Mouse (Mus musculus) intestine, embryonic 15.5 days (tissue): ENCODE measurements around the gene St3gal3. TPM values are rescaled to one million over a fixed set of nuclear protein-coding genes. Genes with fewer than 3 reads are reported as not detected.

ENCODE experiments used
- ATAC-seq: fragments of 200-750 bp; cut with Nextera tagmentation; 2 replicates; pipeline ENCODE4 v1.8.0; 2017; ENCODE audit warnings: moderate TSS enrichment, moderate library complexity
- H3K27ac ChIP-seq: fragments of 300-500 bp; sonication (generic); 2 replicates; pipeline ENCODE4 v1.5.1; 2015; ENCODE audit warnings: mild to moderate bottlenecking, inconsistent platforms
- H3K27me3 ChIP-seq: fragments of 300-500 bp; sonication (generic); replicated peaks from 2 replicates; pipeline ENCODE4 v1.6.1; 2015; ENCODE audit warnings: inconsistent platforms
- H3K36me3 ChIP-seq: fragments of 300-500 bp; sonication (generic); 2 replicates; pipeline ENCODE4 v1.6.1; 2015; ENCODE audit warnings: inconsistent platforms
- H3K4me1 ChIP-seq: fragments of 300-500 bp; sonication (generic); replicated peaks from 2 replicates; pipeline ENCODE4 v1.6.1; 2015; ENCODE audit warnings: inconsistent platforms
- H3K4me2 ChIP-seq: fragments of 300-500 bp; sonication (generic); replicated peaks from 2 replicates; pipeline ENCODE4 v1.6.1; 2015; ENCODE audit warnings: mild to moderate bottlenecking, inconsistent platforms
- H3K4me3 ChIP-seq: fragments of 300-500 bp; sonication (generic); replicated peaks from 2 replicates; pipeline ENCODE4 v1.5.1; 2015; ENCODE audit warnings: inconsistent platforms
- H3K9ac ChIP-seq: fragments of 300-500 bp; sonication (generic); 2 replicates; pipeline ENCODE4 v1.6.1; 2015; ENCODE audit warnings: inconsistent platforms
- H3K9me3 ChIP-seq: fragments of 300-500 bp; sonication (generic); 2 replicates; pipeline ENCODE4 v1.6.1; 2016; ENCODE audit warnings: inconsistent platforms
- WGBS: fragments of 180-500 bp; shearing (Covaris S2); methylation state at CpG from one replicate; pipeline ENCODE4 v1.1.7; 2015; 5-methylcytosine and 5-hydroxymethylcytosine counted together
- polyA plus RNA-seq: library from polyadenylated mRNA; unstranded; fragments of >200 nt; fragmentation: Nextera tagmentation; extraction: Ambion mirVana; gene quantifications from 2 replicates; pipeline ENCODE4 v1.2.1, GENCODE M21; 2015

Gene St3gal3
- polyA plus RNA-seq, 1 experiment from 2014 or later: 8.2 TPM

- Histone ChIP-seq H3K9me3 (no peaks in the 10 kb centered on the region), H3K27ac (no peak overlapping the region), H3K4me2 (no peak overlapping the region), H3K4me3 (no peak overlapping the region), H3K36me3 (no peaks in the 10 kb centered on the region), H3K27me3 (no peaks in the 10 kb centered on the region), H3K4me1 (peaks cover 11% of the 10 kb centered on the region), H3K9ac (no peak overlapping the region)
- 56% methylated on average over 1 of the region's 1 CpGs for WGBS
- ATAC-seq: no peak
These were observed 96.7 kb downstream of the St3gal3 start for GRCm38 (mm10) chr4:118038023-118038422.

- Histone ChIP-seq H3K4me3 (no peak overlapping the region), H3K4me2 (no peak overlapping the region), H3K36me3 (no peaks in the 10 kb centered on the region), H3K27ac (peak overlapping the region; percentile 32), H3K4me1 (peaks cover 11% of the 10 kb centered on the region), H3K9me3 (no peaks in the 10 kb centered on the region), H3K27me3 (no peaks in the 10 kb centered on the region), H3K9ac (no peak overlapping the region)
- 53% methylated on average over 5 of the region's 5 CpGs for WGBS
- peak; percentile 56; the same call in 1 of the 2 replicates for ATAC-seq
These were observed 97.3 kb downstream of the St3gal3 start for GRCm38 (mm10) chr4:118037406-118037805.

- Histone ChIP-seq H3K36me3 (no peaks in the 10 kb centered on the region), H3K4me1 (peaks cover 13% of the 10 kb centered on the region), H3K4me3 (no peak overlapping the region), H3K9me3 (no peaks in the 10 kb centered on the region), H3K4me2 (no peak overlapping the region), H3K9ac (no peak overlapping the region), H3K27ac (no peak overlapping the region), H3K27me3 (no peaks in the 10 kb centered on the region)
- no peak for ATAC-seq
- 94% methylated on average over 4 of the region's 4 CpGs for WGBS
These were observed 98.2 kb downstream of the St3gal3 start for GRCm38 (mm10) chr4:118036531-118036930.

DNA sequence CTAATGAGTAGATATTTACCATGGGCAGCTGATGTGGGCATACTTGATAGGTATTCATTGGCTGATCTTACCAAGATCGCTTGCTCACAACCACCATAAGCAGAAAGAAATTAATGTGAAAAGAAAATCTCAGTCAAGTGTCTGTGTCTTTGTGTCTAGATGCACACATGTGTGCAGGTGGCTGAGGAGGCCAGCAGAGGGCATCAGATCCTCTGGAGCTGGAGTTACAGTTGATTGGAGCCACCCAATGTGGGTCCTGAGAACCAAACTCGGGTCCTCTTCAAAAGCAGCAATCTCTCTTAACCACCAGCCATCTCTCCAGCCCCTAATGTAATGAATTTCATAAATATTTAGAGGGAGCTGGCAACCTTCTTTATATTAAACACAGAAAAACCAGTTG is 99.6 kb downstream of the St3gal3 start:
- Histone ChIP-seq H3K36me3 (no peaks in the 10 kb centered on the region), H3K9me3 (no peaks in the 10 kb centered on the region), H3K4me2 (no peak overlapping the region), H3K27me3 (no peaks in the 10 kb centered on the region), H3K4me3 (no peak overlapping the region), H3K9ac (no peak overlapping the region), H3K27ac (no peak overlapping the region), H3K4me1 (peaks cover 18% of the 10 kb centered on the region)
- WGBS: 82% methylated on average over 2 of the region's 2 CpGs
- no peak for ATAC-seq

GRCm38 (mm10) chr4:118033026-118033425 is 101.7 kb downstream of the St3gal3 start:
- 83% methylated on average over 5 of the region's 5 CpGs for WGBS
- Histone ChIP-seq H3K27ac (no peak overlapping the region), H3K36me3 (no peaks in the 10 kb centered on the region), H3K27me3 (no peaks in the 10 kb centered on the region), H3K4me3 (no peak overlapping the region), H3K4me1 (peaks cover 24% of the 10 kb centered on the region), H3K4me2 (no peak overlapping the region), H3K9ac (no peak overlapping the region), H3K9me3 (no peaks in the 10 kb centered on the region)
- no peak for ATAC-seq

GRCm38 (mm10) chr4:118031776-118032170 is 102.9 kb downstream of the St3gal3 start:
- WGBS: 89% methylated on average over 7 of the region's 7 CpGs
- Histone ChIP-seq H3K4me3 (no peak overlapping the region), H3K4me1 (peaks cover 17% of the 10 kb centered on the region), H3K9ac (no peak overlapping the region), H3K4me2 (no peak overlapping the region), H3K27me3 (no peaks in the 10 kb centered on the region), H3K27ac (no peak overlapping the region), H3K9me3 (no peaks in the 10 kb centered on the region), H3K36me3 (no peaks in the 10 kb centered on the region)
- ATAC-seq: no peak

- 65% methylated on average over 6 of the region's 6 CpGs for WGBS
- Histone ChIP-seq H3K36me3 (no peaks in the 10 kb centered on the region), H3K9ac (no peak overlapping the region), H3K4me1 (peaks cover 17% of the 10 kb centered on the region), H3K9me3 (no peaks in the 10 kb centered on the region), H3K4me2 (no peak overlapping the region), H3K27me3 (no peaks in the 10 kb centered on the region), H3K27ac (no peak overlapping the region), H3K4me3 (no peak overlapping the region)
- 0 out of 2 replicates have a peak, but pooled peaks have one; percentile 34 for ATAC-seq
These were observed 103.5 kb downstream of the St3gal3 start for GRCm38 (mm10) chr4:118031132-118031775.

DNA sequence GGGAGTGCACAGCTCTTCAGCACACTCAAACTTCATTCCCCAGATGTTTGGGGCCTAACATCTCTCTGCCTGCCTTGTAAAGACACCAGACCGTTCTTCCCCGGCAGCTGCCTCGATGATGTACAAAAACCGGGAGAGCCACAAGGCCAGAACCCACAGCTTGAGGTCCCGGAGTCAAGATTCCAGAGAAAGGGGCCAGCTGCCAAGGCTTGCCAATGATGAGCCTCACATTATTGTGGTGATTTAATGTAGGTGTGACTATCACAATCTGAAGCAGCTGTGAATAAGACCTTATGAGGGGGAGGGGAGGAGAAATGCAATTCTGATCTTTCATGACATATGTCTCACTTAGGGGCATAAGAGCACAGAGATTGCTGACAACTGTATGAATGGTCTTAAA is 104.4 kb downstream of the St3gal3 start:
- Histone ChIP-seq H3K27ac (peak overlapping the region; percentile 34), H3K27me3 (no peaks in the 10 kb centered on the region), H3K4me1 (peaks cover 17% of the 10 kb centered on the region), H3K36me3 (no peaks in the 10 kb centered on the region), H3K9me3 (no peaks in the 10 kb centered on the region), H3K9ac (no peak overlapping the region), H3K4me2 (no peak overlapping the region), H3K4me3 (no peak overlapping the region)
- no peak for ATAC-seq
- WGBS: 59% methylated on average over 5 of the region's 5 CpGs

GRCm38 (mm10) chr4:118029892-118030291 is 104.8 kb downstream of the St3gal3 start:
- no peaks in the 10 kb centered on the region for H3K36me3 ChIP-seq
- H3K4me3 ChIP-seq: no peak overlapping the region
- H3K4me1 ChIP-seq: peaks cover 17% of the 10 kb centered on the region
- ATAC-seq: peak; percentile 72; the same call in 1 of the 2 replicates
- no peaks in the 10 kb centered on the region for H3K27me3 ChIP-seq
- no peaks in the 10 kb centered on the region for H3K9me3 ChIP-seq
- H3K27ac ChIP-seq: peak overlapping the region; percentile 34
- no peak overlapping the region for H3K4me2 ChIP-seq
- 31% methylated on average over 6 of the region's 6 CpGs for WGBS
- H3K9ac ChIP-seq: no peak overlapping the region

GRCm38 (mm10) chr4:118028994-118029393 is 105.7 kb downstream of the St3gal3 start:
- peaks cover 17% of the 10 kb centered on the region for H3K4me1 ChIP-seq
- 75% methylated on average over 9 of the region's 9 CpGs for WGBS
- no peak overlapping the region for H3K4me3 ChIP-seq
- H3K36me3 ChIP-seq: no peaks in the 10 kb centered on the region
- H3K27ac ChIP-seq: no peak overlapping the region
- no peak overlapping the region for H3K9ac ChIP-seq
- ATAC-seq: no peak
- H3K9me3 ChIP-seq: no peaks in the 10 kb centered on the region
- no peaks in the 10 kb centered on the region for H3K27me3 ChIP-seq
- H3K4me2 ChIP-seq: no peak overlapping the region

- H3K9ac ChIP-seq: no peak overlapping the region
- H3K27ac ChIP-seq: no peak overlapping the region
- H3K4me3 ChIP-seq: no peak overlapping the region
- H3K4me2 ChIP-seq: no peak overlapping the region
- no peaks in the 10 kb centered on the region for H3K27me3 ChIP-seq
- peaks cover 11% of the 10 kb centered on the region for H3K4me1 ChIP-seq
- no peak for ATAC-seq
- no peaks in the 10 kb centered on the region for H3K36me3 ChIP-seq
- H3K9me3 ChIP-seq: no peaks in the 10 kb centered on the region
- WGBS: 52% methylated on average over 7 of the region's 7 CpGs
These were observed 108.8 kb downstream of the St3gal3 start for GRCm38 (mm10) chr4:118025931-118026330.

DNA sequence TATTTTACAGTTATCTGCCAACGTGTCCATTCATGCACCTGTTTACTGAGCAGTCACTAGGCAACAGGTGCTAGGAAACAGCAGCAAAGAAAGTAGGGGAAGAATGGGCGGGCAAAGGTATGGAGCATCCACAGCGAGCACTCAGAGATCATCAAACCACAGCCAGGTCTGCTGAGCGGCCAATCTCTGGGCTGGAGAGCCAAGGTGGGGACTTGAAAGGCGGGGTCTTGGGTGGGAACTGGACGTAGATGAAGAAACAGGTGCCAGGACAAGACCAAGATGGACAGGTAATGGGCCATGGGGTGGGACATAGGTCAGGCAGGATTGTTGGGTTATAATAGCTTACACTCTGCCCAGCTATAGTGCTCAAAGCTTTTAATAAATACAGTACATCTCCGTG is 109.3 kb downstream of the St3gal3 start:
- Histone ChIP-seq H3K36me3 (no peaks in the 10 kb centered on the region), H3K27me3 (no peaks in the 10 kb centered on the region), H3K9ac (no peak overlapping the region), H3K4me1 (peaks cover 9% of the 10 kb centered on the region), H3K9me3 (no peaks in the 10 kb centered on the region), H3K4me2 (no peak overlapping the region), H3K4me3 (no peak overlapping the region), H3K27ac (no peak overlapping the region)
- no peak for ATAC-seq
- 88% methylated on average over 7 of the region's 7 CpGs for WGBS

DNA sequence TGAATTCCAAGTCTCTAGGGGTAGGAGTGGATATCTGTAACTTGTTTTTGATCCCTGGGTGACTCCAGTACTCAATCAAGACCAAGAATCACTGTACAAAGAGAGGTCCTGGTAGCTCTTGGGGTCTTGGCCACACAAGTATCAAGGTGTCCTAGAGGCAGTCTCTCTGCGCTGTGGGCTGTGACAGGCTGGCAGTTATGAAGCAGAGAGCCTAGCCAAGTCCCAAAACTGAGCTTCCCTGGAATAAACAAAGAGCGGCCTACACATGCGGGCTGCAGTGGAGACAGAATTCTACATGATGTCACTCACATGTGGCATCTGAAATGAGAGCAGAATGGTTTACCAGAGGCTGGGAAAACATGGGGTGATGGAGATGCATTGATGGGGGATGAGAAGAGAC is 111.9 kb downstream of the St3gal3 start:
- ATAC-seq: no peak
- WGBS: 82% methylated on average over 3 of the region's 3 CpGs
- H3K9me3 ChIP-seq: no peaks in the 10 kb centered on the region
- H3K36me3 ChIP-seq: no peaks in the 10 kb centered on the region
- H3K4me3 ChIP-seq: no peak overlapping the region
- no peaks in the 10 kb centered on the region for H3K27me3 ChIP-seq
- H3K4me1 ChIP-seq: peaks cover 5% of the 10 kb centered on the region; the same call in 1 of the 2 replicates
- no peak overlapping the region for H3K9ac ChIP-seq
- no peak overlapping the region for H3K27ac ChIP-seq
- H3K4me2 ChIP-seq: no peak overlapping the region
